Mouse (Mus musculus) liver, embryonic 18 days (tissue): ENCODE results near the gene Prpf40a. TPM values are rescaled to one million over a fixed set of nuclear protein-coding genes. Genes with fewer than 3 reads are reported as not detected.

Experiments used
- polyA plus RNA-seq: library from polyadenylated mRNA; depleted of rRNA; stranded (reverse); fragments of >200 nt; gene quantifications from 2 replicates; pipeline ENCODE4 v1.2.3, GENCODE M21; 2012; rRNA removed

The Prpf40a gene
- 8.5 and 8.8 TPM in 2 replicates for polyA plus RNA-seq

DNA sequence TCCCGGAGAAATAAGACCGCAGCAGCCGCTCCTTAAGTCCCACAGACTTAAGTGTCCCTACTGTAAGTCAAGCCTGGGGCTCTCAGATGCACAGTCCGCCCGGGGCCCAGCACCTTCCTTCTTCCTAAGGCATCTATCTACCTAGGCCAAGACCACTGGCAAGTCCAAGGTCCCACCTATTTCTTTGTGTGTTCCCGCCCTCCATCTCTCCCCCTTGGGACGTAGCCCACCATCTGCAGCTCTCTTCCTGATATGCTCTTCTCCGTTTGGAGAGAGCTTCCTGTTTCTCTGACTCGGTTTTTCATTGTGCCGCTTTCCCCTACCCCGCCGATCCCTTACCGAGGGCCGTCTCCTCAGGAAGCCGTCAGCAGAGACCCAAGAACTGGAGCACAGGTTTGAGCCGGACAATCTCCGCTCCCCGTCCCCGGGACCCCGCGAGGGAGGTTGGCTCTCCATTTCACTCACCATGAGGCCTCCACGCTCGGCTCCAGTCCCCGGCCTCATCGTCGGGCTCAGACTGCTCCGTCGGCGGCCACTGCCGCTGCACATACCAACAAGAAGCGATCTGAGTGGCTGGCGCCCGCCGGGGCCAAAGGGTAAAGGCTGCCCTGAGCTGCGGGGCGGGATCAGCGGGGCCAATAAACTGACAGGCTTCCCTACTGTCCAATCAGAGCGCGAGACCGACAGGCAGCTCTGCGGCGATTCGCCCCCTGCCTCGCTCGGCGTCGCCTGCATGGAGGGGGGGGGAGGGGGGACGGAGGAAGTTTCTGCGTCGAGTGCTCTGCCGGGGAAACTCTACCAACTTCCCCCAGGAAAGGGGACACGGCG, at the start of gene Prpf40a:
Prpf40a (minus strand) TSS at position 601 of the 828 bp plus-strand sequence.

DNA sequence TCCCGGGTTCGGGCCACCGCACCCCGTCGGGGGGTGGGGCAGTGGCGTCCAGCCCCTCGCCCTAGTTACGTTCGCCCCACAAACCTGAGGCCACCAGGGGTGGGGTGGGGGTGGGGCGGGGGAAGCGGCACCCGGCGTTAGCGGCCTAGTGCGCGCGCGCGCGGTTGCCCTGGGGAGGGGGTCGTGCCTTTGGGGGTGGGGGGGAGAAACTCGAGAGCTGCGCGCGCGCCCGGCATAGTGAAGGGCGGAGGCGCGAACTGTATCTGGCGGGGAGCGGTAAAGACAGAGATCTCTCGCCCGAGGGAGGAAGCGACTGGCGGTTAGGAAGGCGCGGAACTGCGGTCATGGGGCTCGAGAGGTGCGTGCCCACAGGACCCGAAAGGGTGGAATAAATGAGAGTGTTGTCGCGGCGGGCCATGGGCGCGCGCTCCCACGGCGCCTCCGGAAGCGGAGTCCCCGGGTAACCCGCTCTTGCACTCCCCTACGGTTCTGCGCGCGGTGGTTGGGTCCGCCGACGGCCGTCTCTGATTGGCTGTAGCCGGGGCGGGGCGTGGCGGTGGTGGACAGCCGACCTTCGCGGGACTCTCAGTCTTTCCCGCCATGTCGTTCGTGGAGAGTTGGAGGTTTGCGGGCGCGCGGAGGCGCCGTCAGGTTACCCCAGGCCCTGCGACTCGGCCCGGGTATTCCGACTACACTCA, 588 bp upstream of the Prpf40a start, which contains the start of gene Arl6ip6:
Arl6ip6 (plus strand) TSS at position 204 of the 698 bp plus-strand sequence.

Other genes with a start within 250 kb of the Prpf40a start
- gene Arl6ip6, start 442 bp upstream of the Prpf40a start, polyA plus RNA-seq = 15.5 and 15.6 TPM in 2 replicates